Mouse (Mus musculus) midbrain, embryonic 15.5 days (tissue): ENCODE results near the gene Ssh2. TPM values are rescaled to one million over a fixed set of nuclear protein-coding genes. Genes with fewer than 3 reads are reported as not detected.
"Not testable (repeated sequence)": the region's sequence is repeated elsewhere in the genome, so short reads cannot be mapped to it uniquely, and the experiment has no call there.

Source experiments
- ATAC-seq: fragments of 200-750 bp; cut with Nextera tagmentation; replicated peaks from 2 replicates; pipeline ENCODE4 v1.8.0; 2017; ENCODE audit warnings: moderate TSS enrichment
- H3K27ac ChIP-seq: fragments of 300-500 bp; sonication (generic); 2 replicates; pipeline ENCODE4 v1.5.1; 2015; ENCODE audit warnings: mild to moderate bottlenecking, inconsistent platforms
- H3K27me3 ChIP-seq: fragments of 300-500 bp; sonication (generic); replicated peaks from 2 replicates; pipeline ENCODE4 v1.6.1; 2015; ENCODE audit warnings: inconsistent platforms
- H3K36me3 ChIP-seq: fragments of 300-500 bp; sonication (generic); replicated peaks from 2 replicates; pipeline ENCODE4 v1.6.1; 2015; ENCODE audit warnings: inconsistent platforms
- H3K4me1 ChIP-seq: fragments of 300-500 bp; sonication (generic); 2 replicates; pipeline ENCODE4 v1.6.1; 2015; ENCODE audit warnings: inconsistent platforms
- H3K4me2 ChIP-seq: fragments of 300-500 bp; sonication (generic); 2 replicates; pipeline ENCODE4 v1.6.1; 2015; ENCODE audit warnings: inconsistent platforms, mild to moderate bottlenecking, moderate library complexity
- H3K4me3 ChIP-seq: fragments of 300-500 bp; sonication (generic); 2 replicates; pipeline ENCODE4 v1.5.1; 2015; ENCODE audit warnings: mild to moderate bottlenecking, inconsistent platforms
- H3K9ac ChIP-seq: fragments of 300-500 bp; sonication (generic); 2 replicates; pipeline ENCODE4 v1.6.1; 2015; ENCODE audit warnings: mild to moderate bottlenecking, inconsistent platforms
- H3K9me3 ChIP-seq: fragments of 300-500 bp; sonication (generic); 2 replicates; pipeline ENCODE4 v1.6.1; 2016; ENCODE audit warnings: inconsistent platforms
- WGBS: fragments of 180-500 bp; shearing (Covaris S2); methylation state at CpG from one replicate; pipeline ENCODE4 v1.1.7; 2015; ENCODE audit warnings: mixed read lengths; 5-methylcytosine and 5-hydroxymethylcytosine counted together
- polyA plus RNA-seq: library from polyadenylated mRNA; unstranded; fragments of >200 nt; fragmentation: Nextera tagmentation; extraction: Ambion mirVana; gene quantifications from 2 replicates; pipeline ENCODE4 v1.2.1, GENCODE M21; 2015

Ssh2 gene
- polyA plus RNA-seq, 1 experiment from 2014 or later, result 21.1 TPM

- H3K4me2 ChIP-seq, result no peak overlapping the region
- no peak overlapping the region for H3K9ac ChIP-seq
- no peak overlapping the region for H3K27ac ChIP-seq
- H3K4me3 ChIP-seq, result no peak overlapping the region
- H3K36me3 ChIP-seq, result no peaks in the 10 kb centered on the region
- WGBS, result 93% methylated on average over 1 of the region's 1 CpGs
- H3K27me3 ChIP-seq, result no peaks in the 10 kb centered on the region
- no peak for ATAC-seq
- H3K9me3 ChIP-seq, result no peaks in the 10 kb centered on the region
- H3K4me1 ChIP-seq, result no peaks in the 10 kb centered on the region
These were observed 23.7 kb downstream of the Ssh2 start for GRCm38 (mm10) chr11:77239658-77240345.

GRCm38 (mm10) chr11:77240466-77241246 lies 24.6 kb downstream of the Ssh2 start:
- no peak for ATAC-seq
- Histone ChIP-seq H3K27me3 (no peaks in the 10 kb centered on the region), H3K9me3 (no peaks in the 10 kb centered on the region), H3K4me1 (no peaks in the 10 kb centered on the region), H3K4me3 (no peak overlapping the region), H3K27ac (no peak overlapping the region), H3K9ac (no peak overlapping the region), H3K4me2 (no peak overlapping the region), H3K36me3 (no peaks in the 10 kb centered on the region)
- 95% methylated on average over 7 of the region's 7 CpGs for WGBS

GRCm38 (mm10) chr11:77242912-77243311 lies 26.8 kb downstream of the Ssh2 start:
- no peak overlapping the region for H3K4me2 ChIP-seq
- WGBS, result 66% methylated on average over 2 of the region's 2 CpGs
- no peaks in the 10 kb centered on the region for H3K4me1 ChIP-seq
- H3K36me3 ChIP-seq, result no peaks in the 10 kb centered on the region
- H3K4me3 ChIP-seq, result no peak overlapping the region
- ATAC-seq, result no peak
- no peaks in the 10 kb centered on the region for H3K9me3 ChIP-seq
- H3K27me3 ChIP-seq, result no peaks in the 10 kb centered on the region
- no peak overlapping the region for H3K9ac ChIP-seq
- no peak overlapping the region for H3K27ac ChIP-seq

- Histone ChIP-seq H3K36me3 (no peaks in the 10 kb centered on the region), H3K4me2 (no peak overlapping the region), H3K27me3 (no peaks in the 10 kb centered on the region), H3K4me1 (no peaks in the 10 kb centered on the region), H3K9me3 (no peaks in the 10 kb centered on the region), H3K27ac (no peak overlapping the region), H3K9ac (no peak overlapping the region), H3K4me3 (no peak overlapping the region)
- ATAC-seq, result no peak
- 74% methylated on average over 2 of the region's 2 CpGs for WGBS
These were observed 36.7 kb downstream of the Ssh2 start for GRCm38 (mm10) chr11:77252826-77253225.

GRCm38 (mm10) chr11:77259441-77259840 lies 43.4 kb downstream of the Ssh2 start:
- 66% methylated on average over 2 of the region's 2 CpGs for WGBS
- H3K4me1 ChIP-seq, result no peaks in the 10 kb centered on the region
- no peak overlapping the region for H3K4me2 ChIP-seq
- H3K27me3 ChIP-seq, result no peaks in the 10 kb centered on the region
- H3K9me3 ChIP-seq, result no peaks in the 10 kb centered on the region
- no peaks in the 10 kb centered on the region for H3K36me3 ChIP-seq
- no peak overlapping the region for H3K9ac ChIP-seq
- no peak overlapping the region for H3K4me3 ChIP-seq
- no peak overlapping the region for H3K27ac ChIP-seq
- no peak for ATAC-seq

- Histone ChIP-seq H3K27me3 (no peaks in the 10 kb centered on the region), H3K9me3 (no peaks in the 10 kb centered on the region), H3K4me1 (no peaks in the 10 kb centered on the region), H3K4me2 (no peak overlapping the region), H3K27ac (no peak overlapping the region), H3K9ac (no peak overlapping the region), H3K4me3 (no peak overlapping the region), H3K36me3 (no peaks in the 10 kb centered on the region)
- ATAC-seq, result no peak
- 84% methylated on average over 2 of the region's 2 CpGs for WGBS
These were observed 51.3 kb downstream of the Ssh2 start for GRCm38 (mm10) chr11:77267401-77267800.

- WGBS, result 91% methylated on average over 2 of the region's 2 CpGs
- H3K27me3 ChIP-seq, result no peaks in the 10 kb centered on the region
- no peaks in the 10 kb centered on the region for H3K36me3 ChIP-seq
- H3K4me2 ChIP-seq, result no peak overlapping the region
- no peaks in the 10 kb centered on the region for H3K4me1 ChIP-seq
- H3K9me3 ChIP-seq, result no peaks in the 10 kb centered on the region
- no peak overlapping the region for H3K9ac ChIP-seq
- H3K27ac ChIP-seq, result no peak overlapping the region
- ATAC-seq, result no peak
- no peak overlapping the region for H3K4me3 ChIP-seq
These were observed 59.9 kb downstream of the Ssh2 start for GRCm38 (mm10) chr11:77276000-77276399.

- H3K27ac ChIP-seq, H3K4me3 ChIP-seq, H3K9me3 ChIP-seq, H3K4me2 ChIP-seq, H3K9ac ChIP-seq, H3K36me3 ChIP-seq, ATAC-seq, H3K27me3 ChIP-seq, H3K4me1 ChIP-seq: not testable (repeated sequence)
- 100% methylated on average over 1 of the region's 1 CpGs for WGBS
These were observed 62.5 kb downstream of the Ssh2 start for GRCm38 (mm10) chr11:77278538-77278937.

GRCm38 (mm10) chr11:77280219-77280618 lies 64.1 kb downstream of the Ssh2 start:
- H3K9ac ChIP-seq, result no peak overlapping the region
- no peak overlapping the region for H3K27ac ChIP-seq
- no peaks in the 10 kb centered on the region for H3K27me3 ChIP-seq
- no peaks in the 10 kb centered on the region for H3K36me3 ChIP-seq
- H3K9me3 ChIP-seq, result no peaks in the 10 kb centered on the region
- no peak overlapping the region for H3K4me2 ChIP-seq
- 77% methylated on average over 1 of the region's 1 CpGs for WGBS
- H3K4me3 ChIP-seq, result no peak overlapping the region
- H3K4me1 ChIP-seq, result no peaks in the 10 kb centered on the region
- ATAC-seq, result no peak

GRCm38 (mm10) chr11:77291447-77291846 lies 75.4 kb downstream of the Ssh2 start:
- Histone ChIP-seq H3K9me3 (no peaks in the 10 kb centered on the region), H3K36me3 (no peaks in the 10 kb centered on the region), H3K9ac (no peak overlapping the region), H3K27ac (no peak overlapping the region), H3K4me2 (no peak overlapping the region), H3K4me1 (no peaks in the 10 kb centered on the region), H3K27me3 (no peaks in the 10 kb centered on the region), H3K4me3 (no peak overlapping the region)
- 86% methylated on average over 4 of the region's 4 CpGs for WGBS
- ATAC-seq, result no peak

GRCm38 (mm10) chr11:77293673-77294072 lies 77.6 kb downstream of the Ssh2 start:
- not testable (repeated sequence) for H3K9ac ChIP-seq, H3K9me3 ChIP-seq, H3K4me2 ChIP-seq, H3K4me3 ChIP-seq, H3K27me3 ChIP-seq, H3K27ac ChIP-seq, H3K36me3 ChIP-seq, H3K4me1 ChIP-seq, ATAC-seq
- 94% methylated on average over 11 of the region's 11 CpGs for WGBS

GRCm38 (mm10) chr11:77297246-77297645 lies 81.2 kb downstream of the Ssh2 start:
- Histone ChIP-seq H3K9me3 (no peaks in the 10 kb centered on the region), H3K4me2 (no peak overlapping the region), H3K9ac (no peak overlapping the region), H3K36me3 (no peaks in the 10 kb centered on the region), H3K4me1 (no peaks in the 10 kb centered on the region), H3K27me3 (no peaks in the 10 kb centered on the region), H3K27ac (no peak overlapping the region), H3K4me3 (no peak overlapping the region)
- WGBS, result 60% methylated on average over 1 of the region's 1 CpGs
- ATAC-seq, result no peak

GRCm38 (mm10) chr11:77307205-77307604 lies 91.1 kb downstream of the Ssh2 start:
- Histone ChIP-seq H3K36me3 (no peaks in the 10 kb centered on the region), H3K9me3 (no peaks in the 10 kb centered on the region), H3K27me3 (no peaks in the 10 kb centered on the region), H3K4me3 (no peak overlapping the region), H3K27ac (no peak overlapping the region), H3K4me1 (no peaks in the 10 kb centered on the region), H3K9ac (no peak overlapping the region), H3K4me2 (no peak overlapping the region)
- no peak for ATAC-seq
- 92% methylated on average over 3 of the region's 3 CpGs for WGBS
